Mouse (Mus musculus): Measurements from ENCODE around the gene Btnl6.

DNA sequence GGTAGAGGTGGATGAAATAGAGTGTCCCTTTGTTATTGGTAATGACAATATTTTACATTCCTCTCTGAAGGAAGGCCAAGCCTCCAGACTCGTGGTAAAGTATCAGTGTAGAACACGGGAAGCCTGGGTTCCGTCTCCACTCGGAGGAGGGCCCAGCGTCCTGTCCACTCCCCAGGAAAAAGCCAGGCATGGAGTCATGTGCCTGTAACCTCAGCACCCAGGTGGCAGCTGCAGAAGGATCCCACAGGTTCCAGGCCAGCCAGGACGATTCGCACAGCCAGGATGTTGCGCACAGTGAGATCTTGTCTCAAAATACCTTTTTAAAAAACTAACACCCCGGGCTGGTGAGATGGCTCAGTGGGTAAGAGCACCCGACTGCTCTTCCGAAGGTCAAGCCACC, 46.2 kb upstream of the Btnl6 start:
- TF ChIP-seq CTCF (IDR thresholded peaks at IDR 0.05; ENCODE audit: insufficient read depth, low read length) (no peak), POLR2A (IDR thresholded peaks at IDR 0.05; ENCODE audit: borderline replicate concordance, extremely low read depth, low read depth, low read length) (no peak)
